Mouse (Mus musculus): ENCODE measurements around the gene Pla2g1b.
A peak's percentile ranks its signal among the peaks of the same experiment; 100 is the strongest.
"Not testable (repeated sequence)": the region's sequence is repeated elsewhere in the genome, so short reads cannot be mapped to it uniquely, and the experiment has no call there.

Gene Pla2g1b

GRCm38 (mm10) chr5:115505617-115506016, 39.6 kb downstream of the Pla2g1b start:
- DNase-seq (ENCODE audit: extremely low spot score, low spot score), result not testable (repeated sequence)

DNA sequence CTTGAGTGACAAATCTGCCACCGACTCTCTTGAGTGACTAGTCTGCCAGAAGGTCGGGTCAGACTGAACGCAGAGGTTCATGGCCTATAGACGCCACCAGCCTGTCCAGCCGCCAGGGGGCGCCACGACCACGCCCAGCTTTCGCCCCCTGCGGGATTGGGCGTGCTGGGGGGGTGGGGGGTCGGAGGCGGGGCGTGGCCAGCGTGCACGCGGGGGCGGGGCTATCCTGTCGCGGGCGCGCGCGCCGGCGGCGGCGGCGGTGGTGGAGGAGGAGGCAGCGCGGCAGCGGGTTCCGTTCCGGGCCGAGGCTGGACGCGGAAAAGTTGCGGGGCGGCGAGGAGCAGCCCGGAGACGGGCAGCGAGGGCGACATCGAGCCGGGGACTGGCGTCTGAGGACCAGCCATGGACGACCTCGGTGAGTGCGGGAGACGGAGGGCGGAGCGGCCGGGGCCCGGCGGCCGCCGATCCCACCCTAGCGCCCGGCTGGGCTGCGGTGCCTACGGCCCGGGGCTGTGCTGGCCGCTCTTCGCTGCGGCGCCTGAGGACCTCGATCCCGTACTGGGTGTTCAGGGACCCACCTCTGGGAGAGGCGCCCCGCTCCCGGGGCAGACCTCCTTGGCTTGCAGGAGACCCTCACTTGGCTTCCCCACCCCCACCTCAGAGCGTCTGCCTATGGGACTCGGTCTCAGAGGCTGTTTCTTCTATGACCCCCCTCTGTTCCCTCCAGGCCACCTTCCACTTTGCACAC, 40.6 kb downstream of the Pla2g1b start, which contains the start of gene Pxn:
Gene Pxn, plus strand, starts transcription at position 223 of the 748 bp plus-strand sequence.
- DNase-seq (ENCODE audit: extremely low spot score, low spot score), result peak; percentile 99

- no peak for DNase-seq (ENCODE audit: extremely low spot score, low spot score)
Measured at GRCm38 (mm10) chr5:115507267-115507980, 41.4 kb downstream of the Pla2g1b start.

DNA sequence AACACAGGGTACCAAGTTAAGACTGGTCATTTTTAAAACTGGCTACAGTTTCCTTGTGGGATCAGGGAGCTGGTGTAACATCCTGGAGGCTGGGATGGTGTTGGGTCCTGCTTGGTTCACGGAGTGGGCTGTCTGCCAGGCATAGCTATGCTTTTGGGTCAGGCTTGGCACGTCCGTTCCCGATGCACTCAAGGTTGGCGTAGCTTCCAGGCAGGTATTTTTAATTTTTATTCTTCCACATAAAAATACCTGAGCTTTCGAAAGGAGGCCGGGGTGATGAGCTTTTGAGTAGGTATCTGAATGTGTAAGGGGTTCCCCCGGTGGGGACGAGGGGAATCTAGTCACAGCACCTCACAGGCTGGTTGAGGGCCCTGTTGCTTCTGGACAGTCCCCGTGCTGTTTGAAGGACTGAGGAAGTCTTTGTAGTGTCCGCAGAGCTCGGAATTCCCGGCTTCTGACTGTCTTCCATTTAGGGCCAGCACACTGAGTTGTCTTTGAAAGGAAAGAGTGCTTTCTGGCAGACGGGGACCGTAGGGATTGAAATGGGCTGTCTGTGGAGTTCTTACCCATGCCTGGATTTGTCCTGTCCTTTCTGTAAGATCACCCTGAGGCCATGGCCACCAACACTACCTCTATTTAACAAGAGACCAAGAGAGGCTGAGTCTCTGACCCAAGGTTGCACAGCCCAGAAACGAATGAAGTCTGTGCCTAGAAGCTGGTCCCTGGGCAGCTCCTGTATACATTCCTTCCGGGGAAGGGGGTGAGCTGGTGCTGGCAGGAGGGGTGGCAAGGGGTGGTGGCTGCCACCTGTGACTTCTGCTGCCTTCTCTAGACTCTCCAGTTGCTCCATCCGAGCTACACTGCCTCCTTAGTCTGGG, 42.2 kb downstream of the Pla2g1b start:
- no peak for DNase-seq (ENCODE audit: extremely low spot score, low spot score)

DNA sequence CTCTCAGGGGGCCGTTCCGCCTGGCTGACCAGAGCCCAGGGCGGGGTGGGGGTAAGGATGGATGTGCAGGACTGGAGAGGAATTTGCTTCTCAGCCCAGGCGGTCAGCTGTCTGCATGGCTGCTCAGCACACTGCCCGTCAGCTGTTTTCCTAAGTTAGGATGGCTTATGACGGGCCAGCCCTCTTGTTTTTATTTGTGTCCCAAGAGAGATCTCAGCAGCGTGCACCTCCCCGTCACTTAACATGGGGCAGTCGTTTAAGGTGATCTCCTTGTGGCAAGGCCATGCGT, 42.7 kb downstream of the Pla2g1b start:
- DNase-seq (ENCODE audit: extremely low spot score, low spot score), result no peak

DNA sequence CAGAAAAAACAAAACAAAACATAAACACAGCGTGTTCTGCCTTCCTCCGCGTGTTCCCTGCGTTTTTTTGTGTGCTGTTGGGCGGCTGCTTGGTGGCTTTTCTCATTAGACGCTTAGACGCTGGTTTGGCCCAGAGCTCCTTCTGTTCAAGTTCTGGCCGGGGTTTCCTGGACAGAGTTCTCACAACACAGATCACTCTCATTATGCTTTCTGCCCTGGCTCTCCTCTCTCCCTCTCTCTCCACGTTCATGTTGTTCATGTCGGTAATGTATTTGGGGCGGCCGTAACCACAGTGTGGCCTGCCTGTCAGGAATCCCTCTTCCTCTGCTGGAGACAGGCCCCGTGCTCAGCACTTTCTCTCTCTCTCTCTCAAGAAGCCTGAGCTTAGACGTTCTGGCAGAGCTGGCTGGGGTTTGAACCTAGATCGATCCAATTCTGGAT, 43.3 kb downstream of the Pla2g1b start:
- no peak for DNase-seq (ENCODE audit: extremely low spot score, low spot score)

DNA sequence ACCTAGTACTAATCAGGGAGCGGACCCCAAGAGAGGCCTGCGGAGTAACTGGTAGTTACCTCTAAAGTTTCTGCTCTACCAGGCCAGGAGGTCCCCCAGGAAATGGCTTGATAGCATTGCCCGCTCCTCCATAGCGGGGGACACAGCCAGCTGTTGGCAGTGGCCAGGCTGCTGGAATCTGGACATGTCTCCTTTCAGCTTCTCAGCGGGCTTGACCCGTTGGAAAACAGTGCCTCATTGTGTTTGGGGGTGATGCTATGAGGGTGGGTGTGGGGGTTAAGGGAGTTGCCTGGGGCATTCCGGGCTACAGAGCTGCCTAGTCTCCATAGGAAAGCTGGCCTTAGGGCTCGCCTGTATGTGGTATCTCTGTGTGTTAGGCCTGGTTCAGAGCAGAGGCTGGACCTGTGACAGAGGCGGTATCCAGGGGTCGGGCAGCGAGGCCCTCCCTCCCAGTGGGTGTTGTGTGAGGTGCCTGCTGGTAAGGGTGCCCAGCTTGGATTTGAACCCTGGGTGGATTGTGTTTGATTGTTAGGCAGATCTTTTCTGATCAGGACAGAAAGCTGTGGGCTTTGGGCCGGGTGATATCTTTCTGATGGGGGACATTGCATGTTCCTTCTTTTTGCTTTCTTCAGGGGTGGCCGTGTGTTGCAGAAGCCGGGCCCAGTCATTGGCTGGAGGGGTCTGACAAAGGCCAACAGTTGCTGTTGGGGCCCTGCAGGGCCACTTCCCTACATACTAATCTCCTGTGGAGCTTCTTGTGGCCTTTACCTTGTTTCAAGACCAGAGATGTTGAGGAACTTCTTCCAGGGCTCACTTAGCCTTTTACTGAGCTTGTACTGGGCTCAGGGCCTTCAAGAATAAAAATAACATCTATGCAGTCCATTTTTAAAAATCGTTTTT, 44.0 kb downstream of the Pla2g1b start:
- no peak for DNase-seq (ENCODE audit: extremely low spot score, low spot score)

DNA sequence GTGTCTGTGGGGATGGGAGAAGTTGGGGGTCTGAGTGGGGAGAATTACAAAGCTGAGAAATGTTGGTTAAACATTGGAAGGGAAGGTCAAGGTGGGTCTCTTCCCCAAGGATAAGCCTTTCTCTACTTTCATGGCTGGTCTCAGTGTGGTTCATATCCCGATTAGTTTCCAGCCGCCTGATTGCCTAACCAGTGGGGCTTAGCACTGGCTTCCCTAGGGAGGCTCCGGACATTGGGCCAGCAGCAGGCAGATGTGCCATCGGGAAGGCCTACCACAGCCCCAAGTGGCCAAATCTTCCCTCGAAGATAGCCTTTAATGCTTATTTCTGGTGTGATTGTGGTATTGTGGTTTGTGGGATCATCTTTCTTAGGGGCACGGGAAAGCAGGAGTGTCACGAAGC, 46.3 kb downstream of the Pla2g1b start:
- no peak for DNase-seq (ENCODE audit: extremely low spot score, low spot score)

GRCm38 (mm10) chr5:115513246-115513645, 47.2 kb downstream of the Pla2g1b start:
- no peak for DNase-seq (ENCODE audit: extremely low spot score, low spot score)

GRCm38 (mm10) chr5:115513721-115514120, 47.7 kb downstream of the Pla2g1b start:
- no peak for DNase-seq (ENCODE audit: extremely low spot score, low spot score)

DNA sequence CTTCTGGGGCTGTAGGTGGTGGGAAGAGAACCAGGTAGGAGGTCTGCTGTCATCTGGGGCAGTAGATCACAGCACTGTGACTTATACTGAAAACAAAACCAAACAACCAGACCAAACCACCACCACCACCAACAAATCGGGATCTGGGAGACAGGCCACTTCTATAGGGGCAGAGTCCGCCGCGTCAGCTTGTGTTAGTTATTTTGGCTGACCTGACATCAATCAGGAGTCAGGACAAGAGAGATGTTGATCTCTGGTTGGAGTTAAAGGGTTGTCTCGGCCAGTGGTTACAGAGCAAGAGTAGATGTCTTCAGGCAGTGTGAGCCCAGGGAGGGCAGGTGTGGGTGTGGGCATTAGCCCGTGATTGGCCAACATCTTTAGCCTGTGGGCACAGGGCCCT, 48.3 kb downstream of the Pla2g1b start:
- DNase-seq (ENCODE audit: extremely low spot score, low spot score), result no peak

- no peak for DNase-seq (ENCODE audit: extremely low spot score, low spot score)
Measured at GRCm38 (mm10) chr5:115514896-115515587, 49.0 kb downstream of the Pla2g1b start.

DNA sequence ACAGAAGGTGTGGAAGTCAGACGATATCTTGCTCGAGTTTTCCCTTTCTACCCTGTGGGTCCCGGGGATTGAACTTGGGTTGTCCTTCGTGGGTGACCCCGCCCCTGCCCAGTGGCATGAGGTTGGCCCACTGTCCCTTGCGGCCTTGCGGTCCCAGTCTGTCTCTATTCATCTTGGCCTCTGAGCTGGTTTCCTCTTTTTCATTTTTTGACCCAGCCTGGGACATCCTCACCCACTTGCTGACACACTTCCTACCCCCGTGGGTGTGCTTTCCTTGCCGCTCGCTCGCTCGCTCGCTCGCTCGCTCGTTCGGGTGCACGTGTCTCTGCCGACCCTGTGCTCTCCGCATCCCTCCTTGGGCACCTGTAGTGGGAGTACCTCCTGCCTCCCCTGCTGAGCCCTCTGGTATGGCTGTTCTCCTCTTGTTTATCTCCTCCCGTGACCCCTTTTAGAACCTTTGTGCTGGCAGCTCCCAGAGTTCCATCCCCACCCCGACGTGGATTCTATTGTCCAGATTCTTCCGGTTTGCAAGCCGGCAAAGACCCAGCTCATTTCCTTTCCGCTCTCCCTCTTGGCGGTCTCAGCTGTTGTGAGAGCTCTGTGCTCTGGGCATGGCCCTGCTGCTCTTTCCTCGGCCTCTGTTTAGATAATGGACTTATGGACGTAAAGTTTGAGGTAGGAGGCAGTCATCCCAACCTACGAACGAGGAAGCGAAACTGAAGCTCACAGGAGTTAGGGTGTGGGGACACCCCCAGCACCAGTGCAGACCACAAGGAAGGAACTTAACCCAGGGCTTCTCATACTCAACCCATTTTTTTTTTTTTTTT, 50.2 kb downstream of the Pla2g1b start:
- no peak for DNase-seq (ENCODE audit: extremely low spot score, low spot score)

DNA sequence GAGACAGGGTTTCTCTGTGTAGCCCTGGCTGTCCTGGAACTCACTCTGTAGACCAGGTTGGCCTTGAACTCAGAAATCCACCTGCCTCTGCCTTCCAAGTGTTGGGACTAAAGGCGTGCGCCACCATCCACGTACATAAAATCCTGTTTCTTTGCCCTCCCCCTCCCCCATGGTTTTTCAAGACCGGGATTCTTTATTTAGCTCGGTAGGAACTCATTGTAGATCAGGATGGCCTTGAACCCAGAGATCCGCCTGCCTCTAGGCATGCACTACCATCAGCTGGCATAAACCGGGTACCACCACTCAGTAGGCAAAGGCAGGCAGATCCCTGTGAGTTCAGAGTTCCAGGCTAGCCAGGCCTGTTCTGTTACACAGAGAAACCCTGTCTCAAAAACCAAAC, 50.8 kb downstream of the Pla2g1b start:
- no peak for DNase-seq (ENCODE audit: extremely low spot score, low spot score)

GRCm38 (mm10) chr5:115517501-115517900, 51.4 kb downstream of the Pla2g1b start:
- no peak for DNase-seq (ENCODE audit: extremely low spot score, low spot score)

DNA sequence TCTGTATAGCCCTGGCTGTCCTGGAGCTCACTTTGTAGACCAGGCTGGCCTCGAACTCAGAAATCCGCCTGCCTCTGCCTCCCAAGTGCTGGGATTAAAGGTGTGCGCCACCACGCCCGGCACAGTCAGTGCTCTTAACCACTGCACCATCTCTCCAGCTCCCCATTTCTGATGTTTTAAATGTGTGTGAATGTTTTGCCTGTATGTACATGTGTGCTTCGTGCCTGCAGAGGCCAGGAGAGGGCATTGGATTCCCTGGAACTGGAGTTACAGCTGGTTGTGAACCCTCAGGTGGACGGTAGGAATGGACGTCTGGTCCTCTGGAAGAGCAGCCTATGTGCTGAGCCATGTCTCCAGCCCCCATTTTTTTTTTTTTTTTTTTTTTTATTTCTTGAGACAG, 52.2 kb downstream of the Pla2g1b start:
- not testable (repeated sequence) for DNase-seq (ENCODE audit: extremely low spot score, low spot score)

DNA sequence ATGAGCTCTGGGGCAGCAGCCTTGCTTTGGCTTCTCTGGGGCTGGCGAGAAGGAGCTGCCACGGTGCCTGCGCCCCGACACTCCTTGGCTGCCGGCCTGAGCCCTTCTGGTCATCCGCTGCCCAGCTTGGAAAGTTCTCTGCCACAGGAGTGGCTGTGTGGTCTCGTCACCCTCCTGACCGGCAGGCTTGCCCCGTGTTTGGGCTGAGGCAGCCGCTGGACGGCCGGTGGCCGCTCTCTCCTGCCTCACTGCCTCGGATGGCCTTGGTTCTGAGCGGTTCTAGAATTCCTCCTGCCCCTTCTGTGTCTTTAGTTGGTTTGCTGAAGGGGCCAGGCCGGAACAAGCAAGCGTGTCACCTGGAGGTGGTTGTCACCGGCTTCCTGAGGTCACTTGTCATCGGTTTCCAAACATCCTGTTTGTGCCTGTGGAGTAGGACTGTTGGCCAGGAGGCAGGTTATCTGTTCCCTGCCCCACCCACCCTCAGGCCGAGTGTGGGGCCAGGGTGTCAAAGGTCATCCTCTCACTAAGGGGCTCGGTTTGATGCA, 54.3 kb downstream of the Pla2g1b start:
- no peak for DNase-seq (ENCODE audit: extremely low spot score, low spot score)

GRCm38 (mm10) chr5:115521553-115522461, 55.7 kb downstream of the Pla2g1b start:
- no peak for DNase-seq (ENCODE audit: extremely low spot score, low spot score)
